In genomic region chr8:93010286-93010685, GRCm38 (mm10) we compare ENCODE assay signal across 9 mouse cellular contexts. TPM values are rescaled to one million over a fixed set of nuclear protein-coding genes. Genes with fewer than 3 reads are reported as not detected.
DNase-seq lines count a peak whose midpoint lies in the region.
"Had no signal": no experiment of that assay in that cellular context is flagged by ENCODE, and none has a peak within 500 bp of the region (broad histone marks: within the 10 kb centered on the region; RNA-seq: fewer than 3 reads in every experiment).

No protein-coding gene starts in this region.

- no peaks in the 10 kb centered on the region for H3K27me3 ChIP-seq in heart, embryonic 10.5 days (ENCODE audit: insufficient read depth, poor library complexity, severe bottlenecking)
- H3K27me3 ChIP-seq in embryonic facial prominence, embryonic 10.5 days (replicated peaks; ENCODE audit: low read depth, poor library complexity, severe bottlenecking) = no peaks in the 10 kb centered on the region

- 26% methylated on average over 5 of the region's 5 CpGs for WGBS in heart, embryonic 10.5 days
- WGBS in embryonic facial prominence, embryonic 10.5 days = 33% methylated on average over 5 of the region's 5 CpGs

- peak; percentile 80 for DNase-seq in heart, adult 11 months
- no peak for DNase-seq in heart, embryonic 10.5 days (ENCODE audit: low spot score)
- DNase-seq in urinary bladder, postnatal 14 days (ENCODE audit: low spot score) = peak; percentile 38
- DNase-seq in urinary bladder, postnatal 25 days (ENCODE audit: low spot score) = no peak
- DNase-seq in embryonic facial prominence, embryonic 10.5 days (ENCODE audit: low spot score) = peak; percentile 47
- DNase-seq in layer of hippocampus, postnatal 10 days (ENCODE audit: low spot score in 2 of 2) = peak; percentile 41 to 52
- peak; percentile 87 for DNase-seq in retina, embryonic 14.5 days (ENCODE audit: low spot score)
- no peak for DNase-seq in T-cell, adult 2 months (ENCODE audit: low spot score)

- H3K4me3 ChIP-seq in heart, embryonic 10.5 days = no peak overlapping the region
- H3K4me3 ChIP-seq in embryonic facial prominence, embryonic 10.5 days = no peak overlapping the region

- no peaks in the 10 kb centered on the region for H3K9me3 ChIP-seq in heart, embryonic 10.5 days
- no peaks in the 10 kb centered on the region for H3K9me3 ChIP-seq in embryonic facial prominence, embryonic 10.5 days

- peaks cover 8% of the 10 kb centered on the region; the same call in 1 of the 2 replicates for H3K4me1 ChIP-seq in heart, embryonic 10.5 days
- no peaks in the 10 kb centered on the region for H3K4me1 ChIP-seq in embryonic facial prominence, embryonic 10.5 days

- H3K36me3 ChIP-seq in heart, embryonic 10.5 days = no peaks in the 10 kb centered on the region
- H3K36me3 ChIP-seq in embryonic facial prominence, embryonic 10.5 days (replicated peaks) = no peaks in the 10 kb centered on the region

- no peak overlapping the region for H3K27ac ChIP-seq in heart, embryonic 10.5 days
- no peak overlapping the region for H3K27ac ChIP-seq in embryonic facial prominence, embryonic 10.5 days (replicated peaks)

RNA-seq across cellular contexts. Expression of gene Ces1a, which starts 37.7 kb away (rescaled TPM):
- polyA plus RNA-seq in heart, embryonic 10.5 days (2016; fragmentation: Nextera tagmentation; extraction: Ambion mirVana) = 0.16 TPM in 1 of 2 replicates, not detected in the other
- polyA plus RNA-seq in embryonic facial prominence, embryonic 10.5 days (2016; fragmentation: Nextera tagmentation; extraction: Ambion mirVana) = not detected in 2 replicates
- total RNA-seq in layer of hippocampus, postnatal 10 days (2021) = not detected
- polyA plus RNA-seq: spleen, adult 2 months had no signal

RNA-seq across cellular contexts. Expression of gene Slc6a2, which starts 50.4 kb away (rescaled TPM):
- 0.05 and 0.11 TPM in 2 replicates for polyA plus RNA-seq in heart, embryonic 10.5 days (2016; fragmentation: Nextera tagmentation; extraction: Ambion mirVana)
- 0.02 and 0.11 TPM in 2 replicates for polyA plus RNA-seq in embryonic facial prominence, embryonic 10.5 days (2016; fragmentation: Nextera tagmentation; extraction: Ambion mirVana)
- under 1 TPM; 0.22 to 0.34 TPM for total RNA-seq in layer of hippocampus, postnatal 10 days (2021)

Comparison
In these comparisons a context has a peak if more than half of its experiments do, and no peak if none do; other contexts are left out.
1. DNase-seq: peak in heart, adult 11 months (single experiment), urinary bladder, postnatal 14 days (single experiment), embryonic facial prominence, embryonic 10.5 days (single experiment), layer of hippocampus, postnatal 10 days (2 of 2) and retina, embryonic 14.5 days (single experiment); none in heart, embryonic 10.5 days (single experiment), urinary bladder, postnatal 25 days (single experiment) and T-cell, adult 2 months (single experiment).